Mouse (Mus musculus) forebrain, embryonic 16.5 days (tissue): ENCODE data around the gene Pttg1ip. TPM values are rescaled to one million over a fixed set of nuclear protein-coding genes. Genes with fewer than 3 reads are reported as not detected.
A peak's percentile ranks its signal among the peaks of the same experiment; 100 is the strongest.

Experiments used
- ATAC-seq: fragments of 200-750 bp; cut with Nextera tagmentation; 2 replicates; pipeline ENCODE4 v1.8.0; 2017; ENCODE audit warnings: mild to moderate bottlenecking, moderate library complexity
- H3K27ac ChIP-seq: fragments of 300-500 bp; sonication (generic); 2 replicates; pipeline ENCODE4 v1.5.1; 2014; ENCODE audit warnings: low read length, control low read depth
- H3K27me3 ChIP-seq: fragments of 300-500 bp; sonication (generic); replicated peaks from 2 replicates; pipeline ENCODE4 v1.6.1; 2014; ENCODE audit warnings: low read length; ENCODE audit not compliant: control insufficient read depth, insufficient read depth
- H3K36me3 ChIP-seq: fragments of 300-500 bp; sonication (generic); 2 replicates; pipeline ENCODE4 v1.6.1; 2014; ENCODE audit not compliant: control insufficient read depth, insufficient read depth
- H3K4me1 ChIP-seq: fragments of 300-500 bp; sonication (generic); replicated peaks from 2 replicates; pipeline ENCODE4 v1.6.1; 2014; ENCODE audit warnings: low read length; ENCODE audit not compliant: control insufficient read depth, insufficient read depth
- H3K4me2 ChIP-seq: fragments of 300-500 bp; sonication (generic); 2 replicates; pipeline ENCODE4 v1.6.1; 2014; ENCODE audit warnings: mild to moderate bottlenecking, low read length, control low read depth
- H3K4me3 ChIP-seq: fragments of 300-500 bp; sonication (generic); replicated peaks from 2 replicates; pipeline ENCODE4 v1.5.1; 2014; ENCODE audit warnings: mild to moderate bottlenecking, low read length, control low read depth
- H3K9ac ChIP-seq: fragments of 300-500 bp; sonication (generic); replicated peaks from 2 replicates; pipeline ENCODE4 v1.6.1; 2014; ENCODE audit warnings: low read depth, low read length, control low read depth
- H3K9me3 ChIP-seq: fragments of 300-500 bp; sonication (generic); 2 replicates; pipeline ENCODE4 v1.6.1; 2016; ENCODE audit warnings: low read length; ENCODE audit not compliant: control insufficient read depth
- WGBS: fragments of 180-500 bp; shearing (Covaris S2); extraction: QIAGEN DNeasy Blood & Tissue Kit; methylation state at CpG from one replicate; pipeline ENCODE4 v1.1.7; 2014; 5-methylcytosine and 5-hydroxymethylcytosine counted together
- microRNA counts: library from miRNA; unstranded; fragments of <30 nt; microRNA quantifications from one replicate; lab custom pipeline; 2016
- microRNA-seq: library from miRNA; unstranded; fragments of <30 nt; microRNA quantifications from one replicate; pipeline ENCODE4, GENCODE M21; 2017
- polyA plus RNA-seq: library from polyadenylated mRNA; unstranded; fragments of >200 nt; fragmentation: Nextera tagmentation; extraction: Ambion mirVana; gene quantifications from 2 replicates; pipeline ENCODE4 v1.2.1, GENCODE M21; 2015

The Pttg1ip gene
- polyA plus RNA-seq, 1 experiment from 2014 or later: 73.3 TPM

- Histone ChIP-seq H3K27me3 (no peaks in the 10 kb centered on the region), H3K4me1 (no peaks in the 10 kb centered on the region), H3K4me2 (no peak overlapping the region), H3K4me3 (no peak overlapping the region), H3K27ac (no peak overlapping the region), H3K9me3 (no peaks in the 10 kb centered on the region), H3K9ac (no peak overlapping the region), H3K36me3 (peaks cover 9% of the 10 kb centered on the region)
- no peak for ATAC-seq
- 93% methylated on average over 7 of the region's 7 CpGs for WGBS
Measured at GRCm38 (mm10) chr10:77636234-77636922, 54.9 kb downstream of the Pttg1ip start.

DNA sequence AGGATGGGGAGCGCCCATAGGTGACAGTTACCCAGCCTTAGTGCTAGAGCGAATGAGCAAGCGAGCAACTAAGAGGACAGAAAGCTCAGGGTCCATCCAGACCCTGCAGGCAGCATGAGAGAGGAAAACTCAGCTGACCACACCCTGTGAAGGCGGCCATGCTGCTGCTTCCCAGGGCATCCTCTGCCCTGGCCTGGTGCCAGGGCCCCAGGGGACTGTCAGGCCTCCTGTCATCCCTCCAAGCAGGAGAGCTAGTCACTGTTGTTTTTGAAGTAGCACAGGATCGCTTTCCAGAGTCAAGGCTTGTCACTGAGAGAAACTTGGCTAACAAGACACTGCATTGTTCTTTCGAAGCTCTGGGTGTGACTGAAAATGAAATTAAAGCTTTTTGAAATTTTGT is 57.4 kb downstream of the Pttg1ip start:
- Histone ChIP-seq H3K9me3 (no peaks in the 10 kb centered on the region), H3K27ac (no peak overlapping the region), H3K9ac (no peak overlapping the region), H3K4me2 (no peak overlapping the region), H3K4me3 (no peak overlapping the region), H3K36me3 (peaks cover 11% of the 10 kb centered on the region), H3K27me3 (no peaks in the 10 kb centered on the region), H3K4me1 (no peaks in the 10 kb centered on the region)
- 75% methylated on average over 6 of the region's 6 CpGs for WGBS
- no peak for ATAC-seq

GRCm38 (mm10) chr10:77643160-77643559 is 61.6 kb downstream of the Pttg1ip start:
- H3K27ac ChIP-seq: no peak overlapping the region
- no peak overlapping the region for H3K4me3 ChIP-seq
- peaks cover 27% of the 10 kb centered on the region for H3K36me3 ChIP-seq
- no peak overlapping the region for H3K4me2 ChIP-seq
- no peaks in the 10 kb centered on the region for H3K9me3 ChIP-seq
- no peak for ATAC-seq
- no peaks in the 10 kb centered on the region for H3K27me3 ChIP-seq
- H3K4me1 ChIP-seq: 0 out of 2 replicates have a peak, but pooled peaks cover 4% of the 10 kb centered on the region
- WGBS: 81% methylated on average over 7 of the region's 7 CpGs
- H3K9ac ChIP-seq: no peak overlapping the region

GRCm38 (mm10) chr10:77645571-77645970 is 64.1 kb downstream of the Pttg1ip start:
- WGBS: 94% methylated on average over 5 of the region's 5 CpGs
- H3K4me1 ChIP-seq: 0 out of 2 replicates have a peak, but pooled peaks cover 4% of the 10 kb centered on the region
- H3K27me3 ChIP-seq: no peaks in the 10 kb centered on the region
- H3K4me3 ChIP-seq: no peak overlapping the region
- no peaks in the 10 kb centered on the region for H3K9me3 ChIP-seq
- ATAC-seq: no peak
- H3K9ac ChIP-seq: no peak overlapping the region
- peaks cover 27% of the 10 kb centered on the region for H3K36me3 ChIP-seq
- H3K27ac ChIP-seq: no peak overlapping the region
- H3K4me2 ChIP-seq: no peak overlapping the region

DNA sequence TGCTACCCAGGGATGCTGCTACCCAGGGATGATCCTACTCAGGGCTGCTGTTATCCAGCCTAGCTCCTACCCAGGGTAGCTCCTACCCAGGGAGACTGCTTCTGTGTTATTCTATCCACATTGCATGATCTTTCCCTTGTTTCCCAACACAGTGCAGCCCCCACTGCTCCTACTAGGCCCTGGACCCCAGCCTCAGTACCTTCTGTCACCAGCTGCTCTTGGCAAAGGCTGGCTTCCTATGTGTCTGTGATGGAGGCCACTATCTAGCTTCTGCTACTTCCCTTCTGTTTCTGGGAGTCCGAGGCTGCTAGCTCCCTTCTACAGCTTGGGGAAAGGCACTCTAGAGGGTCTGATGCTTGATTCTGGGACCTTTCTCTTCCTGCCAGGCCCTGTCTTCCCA is 65.9 kb downstream of the Pttg1ip start:
- no peak overlapping the region for H3K9ac ChIP-seq
- peaks cover 19% of the 10 kb centered on the region for H3K36me3 ChIP-seq
- H3K4me1 ChIP-seq: 0 out of 2 replicates have a peak, but pooled peaks cover 4% of the 10 kb centered on the region
- no peaks in the 10 kb centered on the region for H3K27me3 ChIP-seq
- WGBS: 56% methylated on average over 1 of the region's 1 CpGs
- H3K27ac ChIP-seq: peak overlapping the region; percentile 9; the same call in 1 of the 2 replicates
- ATAC-seq: 0 out of 2 replicates have a peak, but pooled peaks have one; percentile 16
- H3K4me2 ChIP-seq: no peak overlapping the region
- no peaks in the 10 kb centered on the region for H3K9me3 ChIP-seq
- no peak overlapping the region for H3K4me3 ChIP-seq

DNA sequence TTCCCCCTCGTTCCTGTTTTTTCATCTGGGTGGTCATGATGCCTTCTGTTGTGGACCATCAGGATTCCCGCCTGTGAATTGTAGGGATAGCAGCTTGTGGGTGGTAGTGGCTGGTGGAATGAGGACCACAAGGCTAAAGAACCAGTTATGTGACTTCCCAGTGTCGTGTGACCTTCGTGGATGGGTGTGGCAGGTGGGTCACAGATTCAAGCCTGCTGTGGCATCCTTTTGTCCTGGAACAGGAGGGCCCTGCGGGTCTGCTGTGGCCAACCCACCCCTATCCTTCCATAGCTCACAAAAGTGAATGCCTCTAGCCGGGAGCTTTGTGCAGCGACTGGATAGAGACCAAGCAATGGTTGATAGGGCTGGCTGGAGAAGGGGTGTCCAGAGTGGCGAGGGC is 66.4 kb downstream of the Pttg1ip start:
- H3K9ac ChIP-seq: no peak overlapping the region
- H3K9me3 ChIP-seq: no peaks in the 10 kb centered on the region
- H3K4me3 ChIP-seq: no peak overlapping the region
- H3K27ac ChIP-seq: no peak overlapping the region
- H3K27me3 ChIP-seq: no peaks in the 10 kb centered on the region
- H3K4me1 ChIP-seq: 0 out of 2 replicates have a peak, but pooled peaks cover 4% of the 10 kb centered on the region
- H3K36me3 ChIP-seq: peaks cover 19% of the 10 kb centered on the region
- H3K4me2 ChIP-seq: no peak overlapping the region
- no peak for ATAC-seq
- WGBS: 88% methylated on average over 8 of the region's 8 CpGs

MicroRNAs within 50 kb of the gene (microRNA counts, 519-probe panel; counts per million panel counts)
- microRNA mmu-miR-1930 (lab: Ali Mortazavi, UCI): 1,688 counts per million, percentile 18 among the panel's probes with 10 or more counts

Small RNA genes within 50 kb of the gene (microRNA-seq; reads per million reads assigned to microRNA genes)
- 13.3 reads per million, percentile 32 among the genes with 10 or more reads in this experiment for gene Mir1930

Other genes with a start within 250 kb of the Pttg1ip start
- gene Adarb1, start 163.4 kb upstream of the Pttg1ip start, polyA plus RNA-seq: 15.8 and 17.8 TPM in 2 replicates
- gene Fam207a, start 65.9 kb upstream of the Pttg1ip start, polyA plus RNA-seq: 41.6 and 42.8 TPM in 2 replicates
- 0.80 and 0.85 TPM in 2 replicates for gene Itgb2, start 51.5 kb upstream of the Pttg1ip start, polyA plus RNA-seq
- gene Sumo3, start 24.4 kb downstream of the Pttg1ip start, polyA plus RNA-seq: 335 and 349 TPM in 2 replicates
- 1.2 and 8.4 TPM in 2 replicates for gene Gm49325, start 24.5 kb downstream of the Pttg1ip start, polyA plus RNA-seq
- gene Ube2g2, start 40.6 kb downstream of the Pttg1ip start, polyA plus RNA-seq: 107 and 114 TPM in 2 replicates
- 0.30 and 0.39 TPM in 2 replicates for gene Tspear, start 104.8 kb downstream of the Pttg1ip start, polyA plus RNA-seq
- not detected in 2 replicates for gene Gm19402, start 109.0 kb downstream of the Pttg1ip start, polyA plus RNA-seq
- not detected in 2 replicates for gene Gm9508, start 115.5 kb downstream of the Pttg1ip start, polyA plus RNA-seq
- not detected in 2 replicates for gene Gm10272, start 124.9 kb downstream of the Pttg1ip start, polyA plus RNA-seq
- not detected in 2 replicates for gene Gm10024, start 129.7 kb downstream of the Pttg1ip start, polyA plus RNA-seq
- not detected in 2 replicates for gene Gm10142, start 134.1 kb downstream of the Pttg1ip start, polyA plus RNA-seq
- not detected in 2 replicates for gene Krtap12-1, start 138.9 kb downstream of the Pttg1ip start, polyA plus RNA-seq
- gene Gm10100, start 144.8 kb downstream of the Pttg1ip start, polyA plus RNA-seq: not detected in 2 replicates
- gene Gm18596, start 160.9 kb downstream of the Pttg1ip start, polyA plus RNA-seq: not detected in 2 replicates
- not detected in 2 replicates for gene Gm9736, start 169.6 kb downstream of the Pttg1ip start, polyA plus RNA-seq
- not detected in 2 replicates for gene Gm3233, start 178.0 kb downstream of the Pttg1ip start, polyA plus RNA-seq
- not detected in 2 replicates for gene Gm3238, start 189.6 kb downstream of the Pttg1ip start, polyA plus RNA-seq
- gene Gm7138, start 195.2 kb downstream of the Pttg1ip start, polyA plus RNA-seq: not detected in 2 replicates
- gene Gm3250, start 200.8 kb downstream of the Pttg1ip start, polyA plus RNA-seq: not detected in 2 replicates
- gene Gm7137, start 206.5 kb downstream of the Pttg1ip start, polyA plus RNA-seq: not detected in 2 replicates
- not detected in 2 replicates for gene Gm9639, start 213.4 kb downstream of the Pttg1ip start, polyA plus RNA-seq
- gene Gm19668, start 217.4 kb downstream of the Pttg1ip start, polyA plus RNA-seq: not detected in 2 replicates
- gene Gm9507, start 230.1 kb downstream of the Pttg1ip start, polyA plus RNA-seq: not detected in 2 replicates
- gene Gm2696, start 233.0 kb downstream of the Pttg1ip start, polyA plus RNA-seq: not detected in 2 replicates
- gene Krtap10-4, start 245.4 kb downstream of the Pttg1ip start, polyA plus RNA-seq: not detected in 2 replicates